In the genomic region with DNA sequence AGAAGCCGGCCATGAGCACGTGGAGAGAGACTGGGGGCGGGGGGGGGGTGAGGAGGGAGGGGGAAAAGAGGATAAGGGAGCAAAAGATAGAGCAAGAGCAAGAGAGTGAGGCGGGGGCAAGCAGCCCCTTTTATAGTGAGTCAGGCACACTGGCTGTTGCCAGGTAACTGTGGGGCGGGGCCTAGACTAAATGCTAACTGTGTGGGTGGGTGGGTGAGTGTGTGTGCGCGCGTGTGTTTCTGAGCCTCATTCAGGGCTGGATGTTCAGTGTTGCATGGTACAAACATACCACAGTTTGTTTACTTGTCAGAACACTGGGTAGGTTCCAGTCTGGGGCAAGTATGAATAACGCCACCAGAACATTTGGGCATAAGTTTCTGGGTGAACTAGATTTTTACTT, we compare ENCODE assay signal across 11 mouse cellular contexts. TPM values are rescaled to one million over a fixed set of nuclear protein-coding genes. Genes with fewer than 3 reads are reported as not detected.
DNase-seq lines count a peak whose midpoint lies in the region; ATAC-seq and TF ChIP-seq lines count a peak whose summit lies in the region.
"Had no signal": no experiment of that assay in that cellular context is flagged by ENCODE, and none has a peak within 500 bp of the region (broad histone marks: within the 10 kb centered on the region; RNA-seq: fewer than 3 reads in every experiment).

No protein-coding gene starts in this region.

- no peak overlapping the region for H3K4me2 ChIP-seq in hindbrain, embryonic 13.5 days
- H3K4me2 ChIP-seq in midbrain, embryonic 12.5 days (replicated peaks) = no peak overlapping the region
- no peak overlapping the region for H3K4me2 ChIP-seq in midbrain, embryonic 13.5 days (replicated peaks)
- H3K4me2 ChIP-seq in forebrain, postnatal 0 days (ENCODE audit: low read depth) = no peak overlapping the region
- H3K4me2 ChIP-seq: embryonic facial prominence, embryonic 12.5 days had no signal

- H3K27me3 ChIP-seq in hindbrain, embryonic 10.5 days (ENCODE audit: insufficient read depth, poor library complexity, severe bottlenecking) = no peaks in the 10 kb centered on the region
- H3K27me3 ChIP-seq in hindbrain, embryonic 13.5 days = no peaks in the 10 kb centered on the region
- H3K27me3 ChIP-seq in midbrain, embryonic 12.5 days = no peaks in the 10 kb centered on the region
- H3K27me3 ChIP-seq in midbrain, embryonic 13.5 days = no peaks in the 10 kb centered on the region
- no peaks in the 10 kb centered on the region for H3K27me3 ChIP-seq in forebrain, postnatal 0 days (ENCODE audit: insufficient read depth, low read length)
- no peaks in the 10 kb centered on the region for H3K27me3 ChIP-seq in thymus, adult 2 months (ENCODE audit: control insufficient read depth, insufficient read depth, low read length)
- H3K27me3 ChIP-seq: embryonic facial prominence, embryonic 12.5 days had no signal

- no peak overlapping the region for H3K9ac ChIP-seq in hindbrain, embryonic 13.5 days
- no peak overlapping the region for H3K9ac ChIP-seq in midbrain, embryonic 12.5 days (replicated peaks)
- no peak overlapping the region for H3K9ac ChIP-seq in midbrain, embryonic 13.5 days (replicated peaks)
- no peak overlapping the region for H3K9ac ChIP-seq in forebrain, postnatal 0 days
- H3K9ac ChIP-seq: embryonic facial prominence, embryonic 12.5 days had no signal

- 64% methylated on average over 9 of the region's 9 CpGs for WGBS in hindbrain, embryonic 10.5 days
- WGBS in hindbrain, embryonic 13.5 days = 45% methylated on average over 9 of the region's 9 CpGs
- WGBS in midbrain, embryonic 12.5 days = 49% methylated on average over 9 of the region's 9 CpGs
- WGBS in midbrain, embryonic 13.5 days = 44% methylated on average over 9 of the region's 9 CpGs
- WGBS in forebrain, postnatal 0 days = 38% methylated on average over 9 of the region's 9 CpGs
- 78% methylated on average over 9 of the region's 9 CpGs for whole genome bisulfite sequencing in thymus, adult 2 months

- H3K27ac ChIP-seq in hindbrain, embryonic 10.5 days = no peak overlapping the region
- H3K27ac ChIP-seq in hindbrain, embryonic 13.5 days = no peak overlapping the region
- H3K27ac ChIP-seq in midbrain, embryonic 12.5 days (replicated peaks) = no peak overlapping the region
- no peak overlapping the region for H3K27ac ChIP-seq in midbrain, embryonic 13.5 days
- no peak overlapping the region for H3K27ac ChIP-seq in forebrain, postnatal 0 days (ENCODE audit: low read depth, low read length)
- no peak overlapping the region for H3K27ac ChIP-seq in thymus, adult 2 months (ENCODE audit: control insufficient read depth, insufficient read depth, low read length)
- H3K27ac ChIP-seq: embryonic facial prominence, embryonic 12.5 days; heart, adult 2 months had no signal

- no peak overlapping the region for H3K4me3 ChIP-seq in hindbrain, embryonic 10.5 days
- no peak overlapping the region for H3K4me3 ChIP-seq in hindbrain, embryonic 13.5 days
- H3K4me3 ChIP-seq in midbrain, embryonic 12.5 days = no peak overlapping the region
- no peak overlapping the region for H3K4me3 ChIP-seq in midbrain, embryonic 13.5 days (replicated peaks)
- H3K4me3 ChIP-seq in forebrain, postnatal 0 days (ENCODE audit: low read depth, low read length) = no peak overlapping the region
- H3K4me3 ChIP-seq in thymus, adult 2 months (ENCODE audit: control insufficient read depth, insufficient read depth, low read length) = no peak overlapping the region
- H3K4me3 ChIP-seq: embryonic facial prominence, embryonic 12.5 days; heart, adult 2 months had no signal

- no peaks in the 10 kb centered on the region for H3K36me3 ChIP-seq in hindbrain, embryonic 10.5 days
- H3K36me3 ChIP-seq in hindbrain, embryonic 13.5 days = no peaks in the 10 kb centered on the region
- H3K36me3 ChIP-seq in midbrain, embryonic 12.5 days = no peaks in the 10 kb centered on the region
- H3K36me3 ChIP-seq in midbrain, embryonic 13.5 days = no peaks in the 10 kb centered on the region
- H3K36me3 ChIP-seq in forebrain, postnatal 0 days (ENCODE audit: insufficient read depth) = no peaks in the 10 kb centered on the region
- no peaks in the 10 kb centered on the region for H3K36me3 ChIP-seq in thymus, adult 2 months (ENCODE audit: control insufficient read depth, insufficient read depth, low read length)
- H3K36me3 ChIP-seq: embryonic facial prominence, embryonic 12.5 days had no signal

- ATAC-seq in hindbrain, embryonic 13.5 days (ENCODE audit: low FRiP score) = no peak
- peak; percentile 54; the same call in 1 of the 2 replicates for ATAC-seq in midbrain, embryonic 12.5 days (ENCODE audit: low FRiP score, low read depth)
- ATAC-seq in midbrain, embryonic 13.5 days = no peak
- ATAC-seq in forebrain, postnatal 0 days = peak; percentile 89

- TF ChIP-seq POLR2A in thymus, adult 2 months (IDR thresholded peaks at IDR 0.05; ENCODE audit: control insufficient read depth, extremely low read depth, insufficient read depth, low read length, poor library complexity) = no peak

- peak; percentile 26 for DNase-seq in hindbrain, embryonic 10.5 days (ENCODE audit: low spot score)
- peak; percentile 55 for DNase-seq in forebrain, postnatal 0 days
- peak; percentile 68 for DNase-seq in thymus, adult 2 months
- no peak for DNase-seq in cerebellum, postnatal 14 days
- DNase-seq in heart, adult 8-10 months (ENCODE audit: low spot score) = no peak
- DNase-seq: adrenal gland, adult 8-10 months had no signal

- H3K4me1 ChIP-seq in hindbrain, embryonic 10.5 days (replicated peaks) = peaks cover 10% of the 10 kb centered on the region
- peaks cover 9% of the 10 kb centered on the region; the same call in 1 of the 2 replicates for H3K4me1 ChIP-seq in hindbrain, embryonic 13.5 days (replicated peaks)
- H3K4me1 ChIP-seq in midbrain, embryonic 12.5 days = peaks cover 5% of the 10 kb centered on the region; the same call in 1 of the 2 replicates
- peaks cover 6% of the 10 kb centered on the region; the same call in 1 of the 2 replicates for H3K4me1 ChIP-seq in midbrain, embryonic 13.5 days (replicated peaks)
- H3K4me1 ChIP-seq in forebrain, postnatal 0 days (ENCODE audit: insufficient read depth) = no peaks in the 10 kb centered on the region
- H3K4me1 ChIP-seq in thymus, adult 2 months (replicated peaks; ENCODE audit: control insufficient read depth, insufficient read depth, low read length) = peaks cover 22% of the 10 kb centered on the region

- no peak for TF ChIP-seq CTCF in forebrain, postnatal 0 days (IDR thresholded peaks at IDR 0.05; ENCODE audit: low read depth)
- TF ChIP-seq CTCF in thymus, adult 2 months (IDR thresholded peaks at IDR 0.05; ENCODE audit: borderline replicate concordance, control insufficient read depth, extremely low read depth, insufficient read depth, low read length, poor library complexity) = no peak

- H3K9me3 ChIP-seq in hindbrain, embryonic 10.5 days = no peaks in the 10 kb centered on the region
- H3K9me3 ChIP-seq in hindbrain, embryonic 13.5 days = no peaks in the 10 kb centered on the region
- H3K9me3 ChIP-seq in midbrain, embryonic 12.5 days = no peaks in the 10 kb centered on the region
- no peaks in the 10 kb centered on the region for H3K9me3 ChIP-seq in midbrain, embryonic 13.5 days
- H3K9me3 ChIP-seq in forebrain, postnatal 0 days (ENCODE audit: low read length) = no peaks in the 10 kb centered on the region
- H3K9me3 ChIP-seq: embryonic facial prominence, embryonic 12.5 days had no signal

RNA-seq across cellular contexts. Expression of gene Arhgdib, which starts 5.2 kb away (rescaled TPM):
- polyA plus RNA-seq in hindbrain, embryonic 10.5 days (2016; fragmentation: Nextera tagmentation; extraction: Ambion mirVana) = 26.5 and 35.2 TPM in 2 replicates
- 16.7 and 19.2 TPM in 2 replicates for polyA plus RNA-seq in hindbrain, embryonic 13.5 days (2015; fragmentation: Nextera tagmentation; extraction: Ambion mirVana)
- 17.9 and 23.1 TPM in 2 replicates for polyA plus RNA-seq in midbrain, embryonic 12.5 days (2016; fragmentation: Nextera tagmentation; extraction: Ambion mirVana)
- polyA plus RNA-seq in midbrain, embryonic 13.5 days (2015; fragmentation: Nextera tagmentation; extraction: Ambion mirVana) = 12.0 and 13.0 TPM in 2 replicates
- 14.9 and 23.0 TPM in 2 replicates for total RNA-seq in forebrain, postnatal 0 days (2014; rRNA removed)
- 29.3 and 37.5 TPM in 2 replicates for polyA plus RNA-seq in forebrain, postnatal 0 days (2015; fragmentation: Nextera tagmentation; extraction: Ambion mirVana)
- 644 and 667 TPM in 2 replicates for polyA plus RNA-seq in thymus, adult 2 months (2012; rRNA removed)
- 10 to 100 TPM; 19.6 to 27.6 (median 22.0) TPM for total RNA-seq in heart, adult 8-10 months (2022)

RNA-seq across cellular contexts. Expression of gene Pde6h, which starts 23.3 kb away (rescaled TPM):
- polyA plus RNA-seq in hindbrain, embryonic 10.5 days (2016; fragmentation: Nextera tagmentation; extraction: Ambion mirVana) = not detected in 2 replicates
- not detected in 2 replicates for polyA plus RNA-seq in hindbrain, embryonic 13.5 days (2015; fragmentation: Nextera tagmentation; extraction: Ambion mirVana)
- not detected in 2 replicates for polyA plus RNA-seq in midbrain, embryonic 12.5 days (2016; fragmentation: Nextera tagmentation; extraction: Ambion mirVana)
- polyA plus RNA-seq in midbrain, embryonic 13.5 days (2015; fragmentation: Nextera tagmentation; extraction: Ambion mirVana) = not detected in 2 replicates
- total RNA-seq in forebrain, postnatal 0 days (2014; rRNA removed) = 0.05 and 0.31 TPM in 2 replicates
- polyA plus RNA-seq in forebrain, postnatal 0 days (2015; fragmentation: Nextera tagmentation; extraction: Ambion mirVana) = 0.34 TPM in 1 of 2 replicates, not detected in the other
- 0.01 TPM in 1 of 2 replicates, not detected in the other for polyA plus RNA-seq in thymus, adult 2 months (2012; rRNA removed)
- total RNA-seq in heart, adult 8-10 months (2022) = under 1 TPM in 1 of 4 experiments, not detected in 3; 0.81 TPM
- polyA plus RNA-seq: embryonic facial prominence, embryonic 12.5 days had no signal

RNA-seq across cellular contexts. Expression of gene Erp27, which starts 25.0 kb away (rescaled TPM):
- 0.24 TPM in 1 of 2 replicates, not detected in the other for polyA plus RNA-seq in hindbrain, embryonic 10.5 days (2016; fragmentation: Nextera tagmentation; extraction: Ambion mirVana)
- polyA plus RNA-seq in hindbrain, embryonic 13.5 days (2015; fragmentation: Nextera tagmentation; extraction: Ambion mirVana) = not detected in 2 replicates
- not detected in 2 replicates for polyA plus RNA-seq in midbrain, embryonic 12.5 days (2016; fragmentation: Nextera tagmentation; extraction: Ambion mirVana)
- not detected in 2 replicates for polyA plus RNA-seq in midbrain, embryonic 13.5 days (2015; fragmentation: Nextera tagmentation; extraction: Ambion mirVana)
- total RNA-seq in forebrain, postnatal 0 days (2014; rRNA removed) = 0.19 and 0.77 TPM in 2 replicates
- polyA plus RNA-seq in forebrain, postnatal 0 days (2015; fragmentation: Nextera tagmentation; extraction: Ambion mirVana) = 0.79 and 0.92 TPM in 2 replicates
- polyA plus RNA-seq in thymus, adult 2 months (2012; rRNA removed) = 1.8 and 2.4 TPM in 2 replicates
- under 1 TPM in 2 of 4 experiments, not detected in 2; 0.44 to 0.57 TPM for total RNA-seq in heart, adult 8-10 months (2022)
- total RNA-seq: heart, adult 2 months had no signal

Comparison
In these comparisons a context has a peak if more than half of its experiments do, and no peak if none do; other contexts are left out.
1. ATAC-seq: peak in midbrain, embryonic 12.5 days (single experiment) and forebrain, postnatal 0 days (single experiment); none in hindbrain, embryonic 13.5 days (single experiment) and midbrain, embryonic 13.5 days (single experiment).
2. DNase-seq: peak in hindbrain, embryonic 10.5 days (single experiment), forebrain, postnatal 0 days (single experiment) and thymus, adult 2 months (single experiment); none in cerebellum, postnatal 14 days (0 of 2) and heart, adult 8-10 months (single experiment).
3. RNA of gene Arhgdib, which starts 5.2 kb away (polyA plus RNA-seq): 644 to 667 TPM in thymus, adult 2 months; 26.5 to 35.2 TPM in hindbrain, embryonic 10.5 days, 29.3 to 37.5 TPM in forebrain, postnatal 0 days, 17.9 to 23.1 TPM in midbrain, embryonic 12.5 days, 16.7 to 19.2 TPM in hindbrain, embryonic 13.5 days and 12.0 to 13.0 TPM in midbrain, embryonic 13.5 days; every median in the first group is over 10 times any median in the second.